Mouse (Mus musculus) induced T-regulatory cell, adult 2 months (primary cell): ENCODE results near the gene Speer4e.
"Not testable (repeated sequence)": the region's sequence is repeated elsewhere in the genome, so short reads cannot be mapped to it uniquely, and the experiment has no call there.

Experiments
- DNase-seq: peaks from one replicate; pipeline ENCODE4 v3.0.0-alpha.2; 2012; ENCODE audit warnings: low read depth

The Speer4e gene

DNA sequence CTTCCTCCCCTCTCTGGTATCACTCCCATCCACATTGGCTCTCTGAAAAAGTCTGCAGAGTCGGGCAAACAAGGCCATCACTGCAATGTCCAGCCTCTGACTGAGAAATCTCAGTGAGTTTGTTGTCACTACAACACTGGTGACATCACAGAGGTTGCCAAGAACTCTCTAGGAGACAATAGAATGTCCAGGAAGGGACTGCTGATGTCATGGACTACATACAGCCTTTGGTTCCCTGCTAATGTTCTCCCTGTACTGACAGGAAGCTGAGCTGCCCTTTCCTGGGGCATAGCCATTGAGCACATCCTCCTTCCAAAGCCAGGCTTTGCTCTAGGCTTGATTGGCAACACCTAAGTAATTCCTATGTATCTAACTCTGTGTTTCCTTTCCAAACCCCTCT, at the start of gene Speer4e:
TSS of gene Speer4e (minus strand) at position 101 of the 400 bp plus-strand sequence.
- not testable (repeated sequence) for DNase-seq

DNA sequence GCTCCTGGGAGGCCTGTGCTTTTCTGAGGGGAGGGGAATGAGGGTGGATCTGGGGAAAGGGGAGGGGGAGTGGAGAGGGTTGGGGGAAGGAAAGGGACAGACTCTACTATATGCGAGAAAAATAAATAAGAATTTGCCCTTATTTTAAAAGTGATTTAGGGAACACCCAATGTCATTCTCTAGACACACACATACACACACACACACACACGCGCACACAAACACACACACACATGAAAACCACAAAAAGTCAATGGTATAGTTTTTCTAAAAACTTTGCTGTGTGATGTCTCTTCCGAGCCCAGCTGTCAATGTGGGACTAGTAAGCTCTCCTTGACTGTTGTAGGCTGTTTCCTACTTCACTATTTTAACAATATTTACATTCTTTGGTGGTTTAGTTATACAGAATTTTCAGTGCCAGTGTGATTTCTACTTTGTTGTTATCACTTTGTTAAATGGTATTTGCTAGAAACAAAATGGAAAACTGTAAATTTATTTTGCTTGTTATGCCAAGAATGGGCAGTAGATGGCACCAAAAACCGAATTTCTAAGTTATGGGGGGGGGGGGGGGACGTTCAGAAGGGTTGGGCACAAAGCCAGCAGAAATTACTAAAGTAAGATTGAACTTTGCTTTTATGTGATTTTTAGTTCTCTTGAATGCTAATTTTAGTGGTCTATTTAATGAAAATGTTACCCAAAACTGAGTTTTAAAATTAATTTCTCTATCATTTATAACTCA, 48.6 kb upstream of the Speer4e start:
- DNase-seq = not testable (repeated sequence)

DNA sequence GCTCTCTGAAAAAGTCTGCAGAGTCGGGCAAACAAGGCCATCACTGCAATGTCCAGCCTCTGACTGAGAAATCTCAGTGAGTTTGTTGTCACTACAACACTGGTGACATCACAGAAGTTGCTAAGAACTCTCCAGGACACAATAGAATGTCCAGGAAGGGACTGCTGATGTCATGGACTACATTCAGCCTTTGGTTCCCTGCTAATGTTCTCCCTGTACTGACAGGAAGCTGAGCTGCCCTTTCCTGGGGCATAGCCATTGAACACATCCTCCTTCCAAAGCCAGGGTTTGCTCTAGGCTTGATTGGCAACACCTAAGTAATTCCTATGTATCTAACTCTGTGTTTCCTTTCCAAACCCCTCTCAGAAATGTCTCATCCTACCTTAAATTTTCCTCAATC, 40.6 kb upstream of the Speer4e start, which contains the start of gene Gm10354:
TSS of gene Gm10354 (minus strand) at position 101 of the 400 bp plus-strand sequence.
- DNase-seq = not testable (repeated sequence)

DNA sequence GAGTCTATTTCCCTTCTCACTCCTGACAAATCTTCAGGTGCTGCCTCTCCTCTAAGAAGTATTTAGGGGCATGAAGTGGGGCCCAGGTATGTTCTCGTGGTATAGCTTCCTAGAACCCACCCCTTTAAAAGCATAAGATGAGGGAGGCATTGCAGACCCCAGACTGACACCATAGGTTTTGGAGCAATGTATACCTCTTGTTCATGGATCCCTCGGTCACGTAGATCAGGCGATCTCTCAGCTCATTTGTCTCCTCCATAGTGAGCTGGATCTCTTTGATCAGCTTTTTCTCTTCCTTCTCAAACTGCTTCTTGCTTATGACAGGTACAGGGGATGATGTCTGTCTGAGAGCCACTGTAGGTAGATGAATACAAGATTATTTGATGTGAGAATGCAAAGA, 39.1 kb upstream of the Speer4e start:
- not testable (repeated sequence) for DNase-seq

DNA sequence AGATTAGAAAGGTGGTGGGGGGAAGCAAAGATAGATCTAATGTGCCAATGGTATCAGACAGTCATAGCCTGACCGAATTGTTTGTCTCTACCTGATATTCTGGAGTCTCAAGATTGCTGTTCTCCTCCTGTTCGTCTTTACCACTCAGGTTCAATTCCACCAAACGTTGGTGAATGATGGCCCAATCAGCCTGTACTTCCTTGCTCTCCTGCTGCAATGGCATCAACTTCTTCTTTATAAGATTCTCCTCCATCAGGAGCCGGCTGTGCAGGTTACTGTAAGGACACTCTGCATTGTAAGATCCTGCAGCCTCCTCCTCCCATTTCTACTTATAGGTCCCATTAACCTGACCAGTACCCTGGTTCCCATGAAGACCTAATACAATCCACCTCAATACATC, 37.1 kb upstream of the Speer4e start:
- not testable (repeated sequence) for DNase-seq

DNA sequence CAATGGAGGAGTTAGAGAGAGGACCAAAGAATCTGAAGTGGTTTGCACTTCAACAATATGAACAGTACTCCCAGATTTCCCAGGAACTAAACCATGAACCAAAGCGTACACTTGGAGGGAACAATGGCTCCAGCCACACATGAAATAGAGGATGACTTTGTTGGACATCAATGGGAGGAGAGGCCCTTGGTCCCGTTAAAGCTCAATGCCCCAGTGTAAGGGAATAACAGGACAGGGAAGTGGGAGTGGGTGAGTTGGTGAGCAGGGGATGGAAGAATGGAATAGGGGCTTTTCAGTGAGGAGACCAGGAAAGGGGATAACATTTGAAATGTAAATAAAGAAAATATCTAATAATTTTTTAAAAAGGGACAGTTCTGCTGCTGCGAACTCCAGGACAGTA, 34.6 kb upstream of the Speer4e start:
- not testable (repeated sequence) for DNase-seq

DNA sequence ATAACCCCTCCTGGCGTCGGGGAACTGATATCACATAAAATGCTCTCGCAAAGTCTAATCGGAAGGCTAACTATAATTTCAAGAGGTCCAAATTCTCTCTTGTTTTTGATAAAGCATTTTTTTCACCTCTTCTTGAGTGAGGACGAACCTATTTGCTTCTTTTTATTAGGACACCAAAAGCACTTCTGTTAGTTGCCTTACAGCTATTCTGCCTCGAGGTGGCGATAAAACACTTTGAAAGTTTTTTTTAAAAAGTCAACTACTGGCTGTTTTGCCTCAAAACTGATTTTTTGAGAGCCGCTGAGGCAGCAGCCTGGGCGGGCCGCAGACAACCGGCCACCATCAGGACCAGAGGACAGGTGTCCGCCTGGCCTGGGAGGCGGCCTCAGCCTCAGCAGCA, 25.6 kb upstream of the Speer4e start:
- DNase-seq = peak; percentile 5

DNA sequence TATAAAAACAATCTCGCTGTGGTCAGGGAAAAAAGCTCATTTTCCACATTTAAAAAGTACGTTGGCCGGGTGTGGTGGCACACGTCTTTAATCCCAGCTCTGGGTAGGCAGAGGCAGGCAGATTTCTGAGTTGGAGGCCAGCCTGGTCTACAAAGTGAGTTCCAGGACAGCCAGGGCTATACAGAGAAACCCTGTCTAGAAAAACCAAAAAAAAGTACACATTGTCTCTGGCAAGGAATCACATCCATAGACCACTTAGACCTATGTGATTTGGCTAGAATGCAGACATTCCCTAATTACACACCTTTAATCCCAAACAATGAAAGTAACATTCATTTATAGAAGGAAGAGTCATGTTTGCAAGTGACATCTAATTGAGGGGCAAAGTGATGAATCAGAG, 23.3 kb upstream of the Speer4e start:
- DNase-seq = not testable (repeated sequence)

DNA sequence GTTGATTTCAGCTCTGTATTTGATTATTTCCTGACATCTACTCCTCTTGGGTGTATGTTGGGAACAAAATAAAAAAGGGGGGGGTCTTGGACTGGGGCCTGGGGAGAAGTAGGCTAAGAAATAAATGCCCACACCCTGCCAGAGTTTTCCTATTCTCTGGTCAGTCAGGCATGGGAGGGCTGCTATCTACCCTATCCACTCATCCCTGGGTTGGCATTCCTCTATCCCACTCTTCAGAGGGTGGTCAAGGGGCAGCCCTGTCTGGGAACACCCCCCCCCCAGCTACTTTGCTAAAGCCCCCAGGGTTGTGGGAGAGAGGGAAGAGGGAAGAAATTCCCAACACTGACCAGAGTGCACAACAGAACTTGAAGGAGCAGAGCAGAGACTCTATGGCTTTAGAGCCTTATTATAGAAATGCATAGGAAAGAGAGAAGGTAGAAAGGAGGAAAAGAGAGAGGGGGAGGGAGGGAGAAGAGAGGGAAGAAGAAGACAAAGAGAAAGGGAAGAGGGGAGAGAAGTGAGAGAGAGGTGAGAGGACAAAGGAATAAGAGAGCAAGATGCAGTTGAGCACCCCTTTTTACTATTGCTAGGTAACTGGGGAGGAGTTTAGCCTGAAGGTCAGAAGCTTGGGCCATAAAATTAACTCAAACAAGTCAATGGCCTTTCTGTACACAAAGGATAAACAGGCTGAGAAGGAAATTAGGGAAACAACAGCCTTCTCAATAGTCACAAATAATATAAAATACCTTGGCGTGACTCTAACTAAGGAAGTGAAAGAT, 17.9 kb upstream of the Speer4e start:
- not testable (repeated sequence) for DNase-seq

DNA sequence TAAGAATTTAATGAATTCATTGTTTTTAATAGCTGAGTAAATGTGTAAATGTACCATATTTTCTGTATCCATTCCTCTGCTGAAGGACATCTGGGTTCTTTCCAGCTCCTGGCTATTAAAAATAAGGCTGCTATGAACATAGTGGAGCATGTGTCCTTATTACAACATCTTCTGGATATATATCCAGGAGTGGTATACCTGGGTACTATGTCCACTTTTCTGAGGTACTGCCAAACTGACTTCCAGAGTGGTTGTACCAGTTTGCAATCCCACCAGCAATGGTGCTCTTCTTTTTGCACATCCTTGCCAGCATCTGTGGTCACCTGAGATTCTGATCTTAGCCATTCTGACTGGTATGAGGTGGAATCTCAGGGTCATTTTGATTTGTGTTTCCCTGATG, 15.4 kb upstream of the Speer4e start:
- DNase-seq = not testable (repeated sequence)

DNA sequence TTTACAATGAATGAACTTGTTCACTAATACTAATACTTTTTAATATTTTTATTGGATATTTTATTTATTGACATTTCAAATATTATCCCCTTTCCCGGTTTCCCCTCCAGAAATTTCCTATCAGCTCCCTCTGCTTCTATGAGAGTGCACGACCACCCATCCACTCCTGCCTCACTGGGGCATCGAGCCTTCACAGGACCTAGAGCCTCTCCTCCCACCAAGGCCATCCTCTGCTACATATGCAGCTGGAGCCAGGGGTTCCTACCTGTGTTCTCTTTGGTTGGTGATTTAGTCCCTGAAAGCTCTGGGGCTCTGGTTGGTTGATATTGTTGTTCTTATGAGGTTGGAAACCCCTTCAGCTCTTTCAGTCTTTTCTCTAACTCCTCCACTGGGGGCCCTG, 14.5 kb upstream of the Speer4e start:
- not testable (repeated sequence) for DNase-seq

DNA sequence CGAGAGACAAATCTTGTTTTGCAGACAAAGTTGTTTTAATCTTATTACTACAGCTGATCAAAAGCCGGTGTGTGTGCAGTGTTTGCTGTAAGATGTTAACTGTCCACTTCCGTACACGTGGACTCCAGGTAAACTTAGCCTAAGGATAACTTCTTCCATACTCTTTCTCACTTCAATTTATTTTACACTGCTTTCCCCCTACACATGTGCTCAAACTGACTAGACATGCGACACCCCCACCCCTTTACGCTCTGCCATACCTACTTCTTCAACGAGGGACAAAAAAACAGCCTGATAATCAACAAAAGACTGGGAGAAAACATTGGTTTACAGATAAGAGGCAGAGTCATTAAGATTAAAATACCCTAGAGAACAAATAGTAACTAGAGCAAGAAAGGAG, 13.6 kb upstream of the Speer4e start:
- DNase-seq = not testable (repeated sequence)

DNA sequence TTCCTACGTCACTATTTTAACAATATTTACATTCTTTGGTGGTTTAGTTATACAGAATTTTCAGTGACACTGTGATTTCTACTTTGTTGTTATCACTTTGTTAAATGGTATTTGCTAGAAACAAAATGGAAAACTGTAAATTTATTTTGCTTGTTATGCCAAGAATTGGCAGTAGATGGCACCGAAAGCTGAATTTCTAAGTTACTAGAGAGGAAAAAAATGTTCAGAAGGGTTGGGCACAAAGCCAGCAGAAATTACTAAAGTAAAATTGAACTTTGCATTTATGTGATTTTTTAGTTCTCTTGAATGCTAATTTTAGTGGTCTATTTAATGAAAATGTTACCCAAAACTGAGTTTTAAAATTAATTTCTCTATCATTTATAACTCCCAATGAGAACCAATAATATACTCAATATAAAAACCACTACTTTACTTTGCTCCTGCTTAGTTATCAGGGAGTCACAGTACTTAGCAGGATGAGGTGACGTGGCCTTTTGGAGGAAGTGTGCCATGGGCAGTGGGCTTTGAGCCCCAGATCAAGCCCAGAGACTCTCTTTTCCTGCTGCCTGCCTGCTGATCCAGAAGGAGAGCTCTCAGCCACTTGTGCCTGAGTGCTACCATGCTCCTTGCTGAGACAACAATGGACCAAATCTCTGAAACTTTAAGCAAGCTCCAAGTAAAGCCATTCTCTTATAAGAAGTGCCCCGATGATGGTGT, 9.4 kb upstream of the Speer4e start:
- DNase-seq = not testable (repeated sequence)

DNA sequence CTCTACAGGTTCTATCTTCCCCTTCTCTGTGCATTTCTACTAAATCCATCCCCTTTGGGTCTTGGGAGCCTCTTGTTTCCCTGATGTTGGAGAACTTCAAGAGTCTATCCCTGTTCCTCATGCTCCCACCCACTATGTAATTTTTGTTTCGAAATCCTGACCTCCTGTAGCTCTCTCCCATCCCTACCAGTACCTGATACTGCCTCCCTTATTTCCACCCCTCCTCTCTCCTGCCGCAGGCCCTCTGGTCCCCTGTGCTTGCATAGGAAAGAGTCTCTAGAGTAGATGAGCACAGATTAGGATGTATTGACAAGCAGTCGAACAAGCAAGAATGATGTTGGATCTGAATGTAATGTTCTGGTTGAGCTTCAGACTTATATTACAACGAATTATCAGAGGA, 7.3 kb upstream of the Speer4e start:
- not testable (repeated sequence) for DNase-seq

DNA sequence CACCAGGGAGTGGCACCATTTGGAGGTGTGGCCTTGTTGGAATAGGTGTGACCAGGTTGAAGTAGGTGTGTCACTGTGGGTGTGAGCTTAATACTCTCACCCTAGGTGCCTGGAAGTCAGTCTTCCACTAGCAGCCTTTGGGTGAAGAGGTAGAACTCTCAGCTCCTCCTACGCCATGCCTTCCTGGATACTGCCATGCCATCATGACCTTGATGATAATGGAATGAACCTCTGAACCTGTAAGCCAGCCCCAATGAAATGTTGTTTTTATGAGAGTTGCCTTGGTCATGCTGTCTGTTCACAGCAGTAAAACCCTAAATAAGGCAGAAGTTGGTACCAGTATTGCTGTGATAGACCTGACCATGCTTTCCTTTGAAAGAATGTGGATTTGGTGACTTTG, 2.8 kb upstream of the Speer4e start:
- DNase-seq = not testable (repeated sequence)

DNA sequence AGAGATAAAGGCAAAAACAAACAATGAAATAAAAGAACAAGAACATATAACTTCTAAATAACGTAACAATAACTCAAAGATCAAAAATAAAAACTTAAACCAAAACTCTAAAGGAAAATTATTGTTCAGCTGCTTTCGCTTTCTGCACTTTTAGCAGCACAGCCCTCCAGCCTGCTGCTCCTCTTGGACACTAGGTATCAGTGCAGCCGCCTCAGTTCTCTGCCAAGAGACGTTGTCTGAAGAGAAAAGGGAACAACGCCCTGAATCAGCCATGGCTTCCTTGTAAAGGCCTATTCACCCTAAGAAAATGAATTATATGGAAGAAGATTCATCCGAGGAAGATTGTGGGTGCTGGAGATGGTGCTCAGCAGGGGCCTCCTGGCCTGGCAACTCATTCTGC, 4.5 kb downstream of the Speer4e start:
- DNase-seq = not testable (repeated sequence)

DNA sequence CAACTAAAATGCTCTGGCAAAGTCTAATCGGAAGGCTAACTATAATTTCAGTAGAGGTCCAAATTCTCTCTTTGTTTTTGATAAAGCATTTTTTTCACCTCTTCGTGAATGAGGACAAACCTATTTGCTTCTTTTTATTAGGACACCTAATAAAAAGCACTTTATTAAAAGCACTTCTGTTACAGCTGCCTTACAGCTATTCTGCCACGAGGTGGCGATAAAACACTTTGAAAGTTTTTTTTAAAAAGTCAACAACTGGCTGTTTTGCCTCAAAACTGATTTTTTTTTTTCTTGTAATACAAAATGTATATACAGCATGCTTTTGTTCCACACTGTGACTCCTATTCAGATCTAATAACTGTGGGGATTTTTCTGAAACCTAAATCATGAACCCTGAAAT, 11.2 kb downstream of the Speer4e start:
- DNase-seq = not testable (repeated sequence)

DNA sequence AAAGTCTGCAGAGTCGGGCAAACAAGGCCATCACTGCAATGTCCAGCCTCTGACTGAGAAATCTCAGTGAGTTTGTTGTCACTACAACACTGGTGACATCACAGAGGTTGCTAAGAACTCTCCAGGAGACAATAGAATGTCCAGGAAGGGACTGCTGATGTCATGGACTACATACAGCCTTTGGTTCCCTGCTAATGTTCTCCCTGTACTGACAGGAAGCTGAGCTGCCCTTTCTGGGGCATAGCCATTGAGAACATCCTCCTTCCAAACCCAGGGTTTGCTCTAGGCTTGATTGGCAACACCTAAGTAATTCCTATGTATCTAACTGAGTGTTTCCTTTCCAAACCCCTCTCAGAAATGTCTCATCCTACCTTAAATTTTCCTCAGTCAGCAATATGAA, 23.4 kb downstream of the Speer4e start, which contains the start of gene Gm9758:
TSS of gene Gm9758 (minus strand) at position 101 of the 400 bp plus-strand sequence.
- DNase-seq = not testable (repeated sequence)

DNA sequence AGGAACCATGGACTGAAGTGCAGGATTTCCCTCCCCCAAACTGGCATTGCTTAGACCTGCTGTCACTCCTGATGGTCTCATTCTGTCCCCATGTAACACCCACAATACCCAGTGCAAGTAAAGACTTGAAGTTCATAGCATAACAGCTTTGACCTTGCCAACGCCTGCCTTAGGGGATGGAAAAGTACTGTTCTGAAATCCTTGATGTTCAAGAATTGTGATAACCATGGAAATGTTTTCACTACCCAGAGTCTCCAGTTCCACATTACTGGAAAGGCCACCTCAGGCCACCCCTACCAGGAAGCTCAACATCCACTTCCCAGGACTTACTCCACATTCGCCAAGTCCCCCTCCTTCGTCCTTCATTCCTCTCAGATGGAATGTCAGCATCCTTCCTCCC, 23.9 kb downstream of the Speer4e start:
- DNase-seq = not testable (repeated sequence)

DNA sequence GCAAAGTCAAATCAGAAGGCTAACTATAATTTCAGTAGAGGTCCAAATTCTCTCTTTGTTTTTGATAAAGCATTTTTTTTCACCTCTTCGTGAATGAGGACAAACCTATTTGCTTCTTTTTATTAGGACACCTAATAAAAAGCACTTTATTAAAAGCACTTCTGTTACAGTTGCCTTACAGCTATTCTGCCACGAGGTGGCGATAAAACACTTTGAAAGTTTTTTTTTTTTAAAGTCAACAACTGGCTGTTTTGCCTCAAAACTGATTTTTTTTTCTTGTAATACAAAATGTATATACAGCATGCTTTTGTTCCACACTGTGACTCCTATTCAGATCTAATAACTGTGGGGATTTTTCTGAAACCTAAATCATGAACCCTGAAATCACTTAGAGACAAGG, 34.7 kb downstream of the Speer4e start:
- peak; percentile 6 for DNase-seq

DNA sequence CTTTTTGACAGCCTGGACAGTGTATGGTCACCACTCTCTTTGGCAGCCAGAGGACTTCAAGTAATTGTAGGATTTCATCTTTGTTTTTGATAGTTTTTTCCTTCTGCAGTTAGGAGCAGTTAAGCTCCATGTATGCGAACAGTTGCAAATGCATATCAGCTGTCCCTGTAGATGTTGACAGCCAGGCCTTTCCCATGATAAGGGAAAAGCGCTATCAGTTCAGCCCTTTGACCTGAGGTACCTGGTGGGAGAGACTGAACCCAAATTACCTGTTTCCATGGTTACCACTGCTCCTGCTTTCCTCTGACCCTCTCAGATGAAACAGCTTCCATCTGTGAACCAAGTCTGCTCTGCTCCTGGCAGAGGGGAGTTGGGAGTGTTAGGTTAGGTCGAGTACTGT, 46.0 kb downstream of the Speer4e start:
- DNase-seq = no peak

DNA sequence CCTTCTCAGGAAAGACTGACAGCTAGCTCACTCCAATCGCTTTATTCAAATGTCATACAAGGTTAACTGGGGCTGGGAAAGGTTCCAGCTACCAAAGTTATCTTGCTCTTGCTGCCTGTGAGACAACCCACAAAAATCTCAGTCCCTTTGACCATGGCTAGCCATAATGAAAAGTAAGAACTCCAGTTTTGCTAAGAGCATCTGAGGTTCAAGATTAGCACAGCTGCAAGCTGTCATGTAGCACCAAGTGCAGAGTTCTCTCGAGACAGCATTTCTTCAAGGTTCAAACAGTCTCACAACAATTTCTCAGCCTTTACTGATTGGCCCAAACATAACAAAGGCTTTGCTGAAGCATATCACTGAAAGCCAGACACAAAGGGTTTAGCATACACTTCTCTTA, 52.9 kb downstream of the Speer4e start:
- not testable (repeated sequence) for DNase-seq
